Mouse (Mus musculus) intestine, embryonic 15.5 days (tissue): ENCODE measurements around the gene Xpo6. TPM values are rescaled to one million over a fixed set of nuclear protein-coding genes. Genes with fewer than 3 reads are reported as not detected.

Experiments used
- ATAC-seq: fragments of 200-750 bp; cut with Nextera tagmentation; 2 replicates; pipeline ENCODE4 v1.8.0; 2017; ENCODE audit warnings: moderate TSS enrichment, moderate library complexity
- H3K27ac ChIP-seq: fragments of 300-500 bp; sonication (generic); 2 replicates; pipeline ENCODE4 v1.5.1; 2015; ENCODE audit warnings: mild to moderate bottlenecking, inconsistent platforms
- H3K27me3 ChIP-seq: fragments of 300-500 bp; sonication (generic); replicated peaks from 2 replicates; pipeline ENCODE4 v1.6.1; 2015; ENCODE audit warnings: inconsistent platforms
- H3K36me3 ChIP-seq: fragments of 300-500 bp; sonication (generic); 2 replicates; pipeline ENCODE4 v1.6.1; 2015; ENCODE audit warnings: inconsistent platforms
- H3K4me1 ChIP-seq: fragments of 300-500 bp; sonication (generic); replicated peaks from 2 replicates; pipeline ENCODE4 v1.6.1; 2015; ENCODE audit warnings: inconsistent platforms
- H3K4me2 ChIP-seq: fragments of 300-500 bp; sonication (generic); replicated peaks from 2 replicates; pipeline ENCODE4 v1.6.1; 2015; ENCODE audit warnings: mild to moderate bottlenecking, inconsistent platforms
- H3K4me3 ChIP-seq: fragments of 300-500 bp; sonication (generic); replicated peaks from 2 replicates; pipeline ENCODE4 v1.5.1; 2015; ENCODE audit warnings: inconsistent platforms
- H3K9ac ChIP-seq: fragments of 300-500 bp; sonication (generic); 2 replicates; pipeline ENCODE4 v1.6.1; 2015; ENCODE audit warnings: inconsistent platforms
- H3K9me3 ChIP-seq: fragments of 300-500 bp; sonication (generic); 2 replicates; pipeline ENCODE4 v1.6.1; 2016; ENCODE audit warnings: inconsistent platforms
- WGBS: fragments of 180-500 bp; shearing (Covaris S2); methylation state at CpG from one replicate; pipeline ENCODE4 v1.1.7; 2015; 5-methylcytosine and 5-hydroxymethylcytosine counted together
- polyA plus RNA-seq: library from polyadenylated mRNA; unstranded; fragments of >200 nt; fragmentation: Nextera tagmentation; extraction: Ambion mirVana; gene quantifications from 2 replicates; pipeline ENCODE4 v1.2.1, GENCODE M21; 2015

The Xpo6 gene
- polyA plus RNA-seq: 37.4 and 39.8 TPM in 2 replicates

- H3K27ac ChIP-seq: peak within 1 kb of the TSS; percentile 86
- no peaks in the 10 kb centered on the region for H3K36me3 ChIP-seq
- H3K27me3 ChIP-seq: no peaks in the 10 kb centered on the region
- peak within 1 kb of the TSS; percentile 94 for H3K9ac ChIP-seq
- H3K4me3 ChIP-seq: peak within 1 kb of the TSS; percentile 96
- no peaks in the 10 kb centered on the region for H3K9me3 ChIP-seq
- ATAC-seq: peak; percentile 97
- 1% methylated on average over 48 of the region's 57 CpGs for whole genome bisulfite sequencing
- H3K4me1 ChIP-seq: no peaks in the 10 kb centered on the region
- peak within 1 kb of the TSS; percentile 81 for H3K4me2 ChIP-seq
Observed at GRCm38 (mm10) chr7:126200178-126200996, at the start of gene Xpo6. Gene Xpo6 (minus strand): TSS chr7:126200501.

DNA sequence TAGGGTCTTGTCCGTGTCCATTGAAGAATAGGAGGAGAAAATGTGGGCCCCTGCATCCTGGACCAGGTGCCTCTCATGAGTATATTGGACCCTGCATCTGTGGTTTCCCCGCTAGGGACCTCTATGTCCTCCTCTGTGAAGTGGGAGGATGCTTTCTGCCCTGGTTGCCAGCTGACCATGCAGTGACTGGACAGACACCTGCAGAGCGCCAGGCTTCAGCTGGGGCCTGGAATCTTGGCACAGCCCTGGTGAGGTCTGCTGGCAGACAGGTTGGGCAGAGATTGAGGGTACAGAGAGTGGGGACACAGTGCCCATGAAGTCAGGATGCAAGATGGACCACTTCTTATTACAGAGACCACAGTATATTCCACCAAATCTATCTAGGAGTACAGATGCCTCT, 49.7 kb upstream of the Xpo6 start:
- H3K27me3 ChIP-seq: peaks cover 6% of the 10 kb centered on the region; the same call in 1 of the 2 replicates
- no peak overlapping the region for H3K9ac ChIP-seq
- no peak overlapping the region for H3K27ac ChIP-seq
- no peaks in the 10 kb centered on the region for H3K9me3 ChIP-seq
- H3K4me2 ChIP-seq: no peak overlapping the region
- H3K4me1 ChIP-seq: peaks cover 10% of the 10 kb centered on the region
- no peak overlapping the region for H3K4me3 ChIP-seq
- 92% methylated on average over 3 of the region's 3 CpGs for WGBS
- H3K36me3 ChIP-seq: no peaks in the 10 kb centered on the region
- ATAC-seq: no peak

- Histone ChIP-seq H3K9ac (no peak overlapping the region), H3K9me3 (no peaks in the 10 kb centered on the region), H3K4me1 (peaks cover 10% of the 10 kb centered on the region), H3K27ac (no peak overlapping the region), H3K27me3 (peaks cover 6% of the 10 kb centered on the region; the same call in 1 of the 2 replicates), H3K4me3 (no peak overlapping the region), H3K4me2 (no peak overlapping the region), H3K36me3 (no peaks in the 10 kb centered on the region)
- WGBS: 69% methylated on average over 5 of the region's 5 CpGs
- no peak for ATAC-seq
Observed at GRCm38 (mm10) chr7:126249146-126249545, 48.8 kb upstream of the Xpo6 start.

- no peak overlapping the region for H3K27ac ChIP-seq
- no peaks in the 10 kb centered on the region for H3K36me3 ChIP-seq
- 49% methylated on average over 17 of the region's 17 CpGs for WGBS
- H3K27me3 ChIP-seq: peaks cover 6% of the 10 kb centered on the region; the same call in 1 of the 2 replicates
- peaks cover 10% of the 10 kb centered on the region for H3K4me1 ChIP-seq
- H3K4me2 ChIP-seq: 0 out of 2 replicates have a peak overlapping the region, but pooled peaks have one; percentile 30
- no peak overlapping the region for H3K4me3 ChIP-seq
- no peak overlapping the region for H3K9ac ChIP-seq
- no peaks in the 10 kb centered on the region for H3K9me3 ChIP-seq
- no peak for ATAC-seq
Observed at GRCm38 (mm10) chr7:126248641-126249141, 48.4 kb upstream of the Xpo6 start.

- WGBS: 5% methylated on average over 6 of the region's 6 CpGs
- Histone ChIP-seq H3K36me3 (no peaks in the 10 kb centered on the region), H3K9me3 (no peaks in the 10 kb centered on the region), H3K27me3 (peaks cover 6% of the 10 kb centered on the region; the same call in 1 of the 2 replicates), H3K9ac (no peak overlapping the region), H3K4me2 (0 out of 2 replicates have a peak overlapping the region, but pooled peaks have one; percentile 30), H3K4me3 (no peak overlapping the region), H3K4me1 (peaks cover 10% of the 10 kb centered on the region), H3K27ac (no peak overlapping the region)
- peak; percentile 34; the same call in 1 of the 2 replicates for ATAC-seq
Observed at GRCm38 (mm10) chr7:126248088-126248487, 47.8 kb upstream of the Xpo6 start.

- H3K4me3 ChIP-seq: no peak overlapping the region
- no peak overlapping the region for H3K27ac ChIP-seq
- H3K9ac ChIP-seq: no peak overlapping the region
- no peak overlapping the region for H3K4me2 ChIP-seq
- peaks cover 6% of the 10 kb centered on the region; the same call in 1 of the 2 replicates for H3K27me3 ChIP-seq
- 65% methylated on average over 6 of the region's 6 CpGs for WGBS
- H3K36me3 ChIP-seq: no peaks in the 10 kb centered on the region
- no peaks in the 10 kb centered on the region for H3K9me3 ChIP-seq
- peaks cover 10% of the 10 kb centered on the region for H3K4me1 ChIP-seq
- no peak for ATAC-seq
Observed at GRCm38 (mm10) chr7:126244168-126244750, 44.0 kb upstream of the Xpo6 start.

- H3K27me3 ChIP-seq: no peaks in the 10 kb centered on the region
- H3K36me3 ChIP-seq: no peaks in the 10 kb centered on the region
- H3K4me2 ChIP-seq: no peak overlapping the region
- no peaks in the 10 kb centered on the region for H3K9me3 ChIP-seq
- no peak overlapping the region for H3K9ac ChIP-seq
- no peaks in the 10 kb centered on the region for H3K4me1 ChIP-seq
- WGBS: 79% methylated on average over 14 of the region's 14 CpGs
- H3K4me3 ChIP-seq: no peak overlapping the region
- no peak for ATAC-seq
- H3K27ac ChIP-seq: no peak overlapping the region
Observed at GRCm38 (mm10) chr7:126240814-126241360, 40.6 kb upstream of the Xpo6 start.

DNA sequence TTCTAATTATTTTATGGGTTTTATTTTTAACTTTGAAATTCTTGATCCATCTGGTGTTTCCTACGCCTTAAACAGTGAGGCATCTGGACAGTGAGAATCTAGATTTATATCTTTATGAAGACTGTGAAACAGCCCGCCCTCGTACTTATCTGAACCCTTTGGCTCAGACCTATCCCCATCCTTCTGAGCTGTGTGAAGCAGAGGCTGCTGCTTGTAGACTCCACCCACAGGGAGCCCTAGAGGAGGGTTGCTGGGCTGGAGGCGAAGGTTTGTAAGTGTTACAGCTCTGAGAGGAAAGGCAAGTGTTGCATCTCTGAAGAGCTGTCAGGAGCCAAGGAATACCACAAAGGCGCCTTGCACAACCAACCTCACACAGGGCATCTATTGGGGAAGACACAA, 36.5 kb upstream of the Xpo6 start:
- no peak for ATAC-seq
- Histone ChIP-seq H3K9me3 (no peaks in the 10 kb centered on the region), H3K27me3 (no peaks in the 10 kb centered on the region), H3K4me1 (no peaks in the 10 kb centered on the region), H3K9ac (no peak overlapping the region), H3K27ac (no peak overlapping the region), H3K4me2 (no peak overlapping the region), H3K4me3 (no peak overlapping the region), H3K36me3 (no peaks in the 10 kb centered on the region)
- WGBS: 54% methylated on average over 5 of the region's 5 CpGs

- Histone ChIP-seq H3K9ac (no peak overlapping the region), H3K9me3 (no peaks in the 10 kb centered on the region), H3K4me2 (no peak overlapping the region), H3K4me1 (no peaks in the 10 kb centered on the region), H3K27me3 (no peaks in the 10 kb centered on the region), H3K27ac (no peak overlapping the region), H3K4me3 (no peak overlapping the region), H3K36me3 (no peaks in the 10 kb centered on the region)
- ATAC-seq: no peak
- 55% methylated on average over 11 of the region's 11 CpGs for WGBS
Observed at GRCm38 (mm10) chr7:126236083-126236793, 35.9 kb upstream of the Xpo6 start.

GRCm38 (mm10) chr7:126234611-126235010, 34.3 kb upstream of the Xpo6 start:
- Histone ChIP-seq H3K4me3 (no peak overlapping the region), H3K4me2 (no peak overlapping the region), H3K9ac (no peak overlapping the region), H3K9me3 (no peaks in the 10 kb centered on the region), H3K4me1 (no peaks in the 10 kb centered on the region), H3K36me3 (no peaks in the 10 kb centered on the region), H3K27ac (no peak overlapping the region), H3K27me3 (no peaks in the 10 kb centered on the region)
- WGBS: 82% methylated on average over 3 of the region's 3 CpGs
- ATAC-seq: no peak

DNA sequence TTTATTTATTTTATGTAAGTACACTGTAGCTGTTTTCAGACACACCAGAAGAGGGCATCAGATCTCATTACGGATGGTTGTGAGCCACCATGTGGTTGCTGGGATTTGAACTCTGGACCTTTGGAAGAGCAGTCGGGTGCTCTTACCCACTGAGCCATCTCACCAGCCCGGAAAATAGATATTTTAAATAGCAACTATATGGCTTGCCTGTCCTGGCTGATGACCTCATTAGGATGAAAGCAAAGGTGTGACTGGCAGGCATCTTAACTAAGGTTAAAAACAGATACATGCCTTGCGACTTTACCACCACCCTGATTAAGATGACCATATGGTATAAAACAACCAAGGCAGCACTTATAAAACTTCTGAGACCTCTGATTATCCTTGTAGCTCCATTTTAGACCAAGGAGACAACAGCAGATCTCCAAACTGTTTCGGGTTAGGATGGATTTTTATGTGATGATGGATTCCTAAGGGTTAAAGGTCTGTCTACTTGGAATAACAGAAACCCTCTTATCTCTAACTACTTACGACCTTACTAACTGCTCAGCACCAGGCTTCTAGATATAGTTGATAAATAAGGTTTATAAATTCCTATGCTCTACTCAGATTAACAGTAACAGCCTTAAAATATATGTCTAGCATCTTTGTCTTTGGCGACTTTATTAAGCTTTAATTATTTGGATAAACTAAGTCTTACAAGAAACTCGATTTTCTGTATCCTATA, 32.2 kb upstream of the Xpo6 start:
- 54% methylated on average over 8 of the region's 8 CpGs for WGBS
- no peak overlapping the region for H3K4me3 ChIP-seq
- no peak overlapping the region for H3K4me2 ChIP-seq
- no peaks in the 10 kb centered on the region for H3K27me3 ChIP-seq
- no peaks in the 10 kb centered on the region for H3K36me3 ChIP-seq
- ATAC-seq: no peak
- H3K27ac ChIP-seq: no peak overlapping the region
- no peaks in the 10 kb centered on the region for H3K9me3 ChIP-seq
- no peaks in the 10 kb centered on the region for H3K4me1 ChIP-seq
- no peak overlapping the region for H3K9ac ChIP-seq
